Mouse (Mus musculus) heart, adult 2 months (tissue): ENCODE measurements around the gene Sez6.
A peak's percentile ranks its signal among the peaks of the same experiment; 100 is the strongest.

Experiments
- CTCF ChIP-seq: fragments of 200-600 bp; IDR thresholded peaks from 2 replicates; pipeline ENCODE4 v1.8.1; 2022; ENCODE audit warnings: antibody characterized with exemption, mild to moderate bottlenecking, moderate library complexity
- POLR2A ChIP-seq: fragments of 200-500 bp; IDR thresholded peaks from 2 replicates; pipeline ENCODE4 v1.6.1; 2011; ENCODE audit warnings: mild to moderate bottlenecking, low read depth, low read length, control low read depth; ENCODE audit not compliant: insufficient read depth

DNA sequence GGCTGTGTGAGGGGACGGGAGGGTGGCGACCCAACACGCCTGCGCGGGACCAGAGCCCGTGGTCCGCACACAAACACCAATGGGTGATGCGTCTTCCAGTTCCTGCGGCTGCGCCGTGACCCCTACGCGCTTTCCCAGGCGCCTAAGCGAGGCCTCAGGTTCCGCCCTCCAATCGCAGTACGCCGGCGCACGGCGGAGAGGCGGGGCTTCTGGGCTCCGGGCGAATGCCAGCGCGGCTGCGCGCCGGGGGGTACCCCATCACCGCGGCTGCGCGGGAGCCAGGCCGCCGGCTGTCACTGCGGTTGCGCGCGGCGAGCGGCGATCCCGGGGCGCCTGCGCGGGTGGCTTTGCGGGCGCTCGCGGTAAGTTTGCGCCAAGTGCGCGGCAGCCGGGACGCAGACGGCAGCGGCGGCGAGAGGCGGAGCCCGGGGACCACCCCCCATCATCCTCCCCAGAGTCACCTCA is 51.9 kb downstream of the Sez6 start, which contains the start of gene Phf12:
- TF ChIP-seq CTCF (no peak), POLR2A (peak; percentile 67)
